Mouse (Mus musculus): ENCODE results near the gene Itpkb. TPM values are rescaled to one million over a fixed set of nuclear protein-coding genes. Genes with fewer than 3 reads are reported as not detected.
A peak's percentile ranks its signal among the peaks of the same experiment; 100 is the strongest.

Itpkb gene
- total RNA-seq, 2 experiments from 2014 or later: 43.3 to 46.1 TPM

DNA sequence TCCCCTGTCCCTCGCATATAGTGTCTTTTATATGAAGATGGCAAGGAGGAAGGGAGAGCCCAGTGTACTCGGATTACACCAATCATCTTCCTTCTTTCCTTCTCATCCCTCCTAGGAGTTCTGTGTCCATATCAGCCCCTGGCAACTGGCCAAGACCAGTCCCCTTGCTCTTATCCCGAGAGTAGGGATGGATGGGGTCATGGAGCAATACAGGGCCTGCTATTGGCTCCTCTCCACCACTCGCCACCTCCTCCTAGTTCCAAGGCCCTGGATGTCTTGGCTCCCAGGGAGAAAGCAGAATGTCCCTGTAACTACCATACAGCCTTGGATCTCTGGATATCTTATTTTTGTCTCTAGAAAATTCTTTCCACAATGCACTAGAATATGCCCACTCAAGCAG lies 84.8 kb downstream of the Itpkb start:
- DNase-seq (ENCODE audit: low spot score in 2 of 2): no peak

DNA sequence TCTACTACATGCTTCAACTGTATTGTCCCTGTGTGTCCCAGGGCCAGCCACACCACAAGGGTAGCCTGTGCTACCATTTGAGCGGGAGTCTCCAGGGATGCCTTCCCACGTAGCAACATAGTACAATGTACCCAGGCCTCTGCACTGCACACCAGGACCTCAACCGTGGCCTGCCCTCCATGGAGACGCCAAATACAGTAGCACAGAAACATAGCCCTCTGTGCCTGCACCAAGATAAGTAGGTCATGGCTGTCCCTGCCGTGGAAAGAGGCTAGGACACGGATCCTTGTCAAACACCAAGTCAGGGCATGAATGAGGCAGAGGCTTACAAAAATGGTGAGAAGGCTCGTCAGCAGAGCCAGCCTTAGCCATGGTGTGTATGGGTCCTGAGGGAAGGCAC lies 85.6 kb downstream of the Itpkb start:
- no peak for DNase-seq (ENCODE audit: low spot score in 2 of 2)

DNA sequence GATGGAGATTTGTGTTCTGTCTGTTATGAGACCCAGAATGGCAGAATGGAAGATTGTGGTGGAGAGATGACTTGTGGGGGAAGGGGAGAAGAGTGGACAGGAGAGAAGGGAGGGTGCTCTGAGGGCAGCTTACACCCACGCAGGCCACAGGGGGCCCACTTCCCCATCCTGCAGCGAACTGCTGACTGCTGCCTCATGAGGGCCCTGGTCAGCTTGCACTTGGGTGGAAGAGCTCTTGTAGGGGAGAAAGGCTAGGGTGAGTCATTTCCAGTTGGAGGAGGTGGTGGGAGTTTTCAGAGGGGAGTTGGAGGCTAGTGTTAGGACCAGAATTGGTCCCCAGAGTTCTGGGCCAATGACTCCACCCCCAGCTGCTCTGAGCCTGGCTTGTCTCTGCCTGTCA lies 86.8 kb downstream of the Itpkb start:
- DNase-seq (ENCODE audit: low spot score in 2 of 2): no peak

DNA sequence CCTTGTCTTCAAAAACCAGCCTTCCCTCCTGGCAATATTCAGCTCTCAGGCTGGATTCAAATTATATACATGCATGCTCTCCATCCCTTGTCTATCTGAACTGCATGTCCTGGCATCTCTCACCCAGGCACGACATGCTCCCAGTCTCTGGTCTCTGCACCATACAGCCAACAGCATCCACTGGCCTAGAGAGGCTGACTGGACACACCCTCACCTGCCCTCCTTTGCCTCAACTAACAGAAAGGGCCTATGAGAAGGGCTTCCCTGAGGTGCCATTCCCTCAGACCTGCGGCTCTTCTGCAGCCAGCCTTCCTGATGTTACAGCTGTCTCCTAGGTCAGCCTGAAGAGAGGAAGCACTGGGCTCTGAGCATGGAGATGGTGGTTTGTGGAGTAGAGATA lies 88.8 kb downstream of the Itpkb start:
- no peak for DNase-seq (ENCODE audit: low spot score in 2 of 2)

DNA sequence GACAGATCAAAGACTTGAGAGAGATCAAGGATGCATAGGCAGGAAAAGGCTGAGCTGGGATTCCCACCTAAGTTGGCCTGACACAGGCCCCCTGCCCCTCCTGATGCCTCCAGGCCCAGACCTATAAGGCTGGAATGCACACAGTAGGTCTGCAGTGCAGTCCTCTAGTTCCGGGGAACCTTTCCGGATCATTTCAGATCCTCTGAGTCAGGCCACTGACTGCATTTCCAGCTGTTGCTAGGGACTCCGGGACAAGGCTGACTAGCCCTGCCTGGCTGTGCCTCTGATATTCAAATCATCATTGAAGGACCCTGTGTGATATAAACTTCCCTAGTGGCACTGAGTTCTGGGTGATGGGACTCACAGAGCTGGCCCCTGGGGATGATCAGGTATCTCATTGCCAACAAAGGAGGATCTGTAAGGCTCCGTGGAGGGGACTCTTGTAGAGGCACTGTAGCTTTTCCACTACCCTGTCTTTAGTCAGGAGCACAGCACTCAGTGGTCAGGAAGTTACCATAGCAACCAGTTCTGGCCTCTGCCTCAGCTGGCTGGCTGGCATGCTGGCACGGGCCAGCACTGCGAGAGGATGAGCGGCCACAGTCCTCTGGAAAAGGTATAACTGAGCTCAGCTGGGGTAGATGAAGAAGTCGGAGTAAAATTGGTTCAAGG lies 90.3 kb downstream of the Itpkb start:
- DNase-seq (ENCODE audit: low spot score in 2 of 2): no peak

DNA sequence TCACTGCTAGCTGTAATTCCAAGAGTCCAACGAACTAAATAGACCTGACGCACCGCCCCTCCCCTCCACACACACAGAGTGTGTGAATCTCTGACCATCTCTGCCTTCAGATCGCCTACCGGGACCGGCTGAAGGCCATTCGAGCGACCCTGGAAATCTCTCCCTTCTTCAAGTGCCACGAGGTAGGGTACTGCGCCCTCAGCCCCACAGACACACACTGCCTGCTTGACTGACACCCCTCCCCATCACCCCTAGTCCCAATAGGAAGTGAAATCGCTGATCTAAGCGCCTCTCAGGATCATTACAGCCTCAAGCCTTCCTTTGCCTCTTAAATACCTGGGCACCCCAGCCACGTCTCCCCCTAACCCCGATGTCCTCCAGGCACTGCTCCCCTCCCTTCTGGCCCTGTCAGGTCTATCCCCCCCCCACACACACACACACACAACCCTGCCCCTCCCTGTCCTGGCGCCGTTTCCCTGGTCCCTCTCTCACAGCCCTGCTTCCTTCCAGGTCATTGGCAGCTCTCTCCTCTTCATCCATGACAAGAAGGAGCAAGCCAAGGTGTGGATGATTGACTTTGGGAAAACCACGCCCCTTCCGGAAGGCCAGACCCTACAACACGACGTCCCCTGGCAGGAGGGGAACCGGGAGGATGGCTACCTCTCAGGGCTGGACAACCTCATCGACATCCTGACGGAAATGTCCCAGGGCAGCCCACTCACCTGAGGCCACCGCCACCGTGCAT lies 91.1 kb downstream of the Itpkb start:
- DNase-seq (ENCODE audit: low spot score in 2 of 2): no peak

DNA sequence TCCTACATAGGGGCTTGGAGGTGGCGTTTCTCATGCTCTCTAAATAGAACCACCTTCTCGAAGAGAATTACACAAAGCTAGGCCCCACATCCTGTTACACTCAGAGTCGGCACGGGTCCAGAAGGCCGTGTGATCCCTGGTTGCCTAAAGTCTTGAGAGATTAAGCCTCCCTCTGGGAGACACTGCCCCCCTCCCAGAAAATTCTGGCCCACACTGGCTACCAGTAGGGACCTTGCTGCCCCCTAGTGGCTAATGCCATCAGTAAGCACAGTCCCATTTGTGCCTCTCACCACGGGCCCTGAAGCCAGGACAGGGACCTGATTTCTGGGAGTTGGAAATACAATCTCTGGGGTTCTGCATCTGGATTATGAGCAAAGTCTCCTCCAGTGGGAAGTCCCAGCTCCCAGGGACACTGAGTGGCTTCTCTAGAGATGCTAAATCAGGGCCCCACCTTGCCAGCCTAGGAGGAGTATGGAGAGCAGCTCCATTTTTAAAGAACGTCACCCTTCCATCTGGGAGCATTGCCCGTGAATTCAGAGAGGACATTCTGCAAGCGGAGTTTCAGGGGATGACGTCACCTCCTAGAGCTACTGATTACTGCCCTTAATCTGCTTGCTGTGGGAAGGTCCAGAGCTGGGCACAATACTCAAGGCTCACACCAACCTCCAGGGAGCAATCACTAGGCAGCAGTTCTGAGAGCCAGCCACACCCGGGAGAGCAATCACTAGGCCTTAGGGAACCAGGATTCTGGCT lies 92.0 kb downstream of the Itpkb start:
- DNase-seq (ENCODE audit: low spot score in 2 of 2): peak; percentile 53 to 79

DNA sequence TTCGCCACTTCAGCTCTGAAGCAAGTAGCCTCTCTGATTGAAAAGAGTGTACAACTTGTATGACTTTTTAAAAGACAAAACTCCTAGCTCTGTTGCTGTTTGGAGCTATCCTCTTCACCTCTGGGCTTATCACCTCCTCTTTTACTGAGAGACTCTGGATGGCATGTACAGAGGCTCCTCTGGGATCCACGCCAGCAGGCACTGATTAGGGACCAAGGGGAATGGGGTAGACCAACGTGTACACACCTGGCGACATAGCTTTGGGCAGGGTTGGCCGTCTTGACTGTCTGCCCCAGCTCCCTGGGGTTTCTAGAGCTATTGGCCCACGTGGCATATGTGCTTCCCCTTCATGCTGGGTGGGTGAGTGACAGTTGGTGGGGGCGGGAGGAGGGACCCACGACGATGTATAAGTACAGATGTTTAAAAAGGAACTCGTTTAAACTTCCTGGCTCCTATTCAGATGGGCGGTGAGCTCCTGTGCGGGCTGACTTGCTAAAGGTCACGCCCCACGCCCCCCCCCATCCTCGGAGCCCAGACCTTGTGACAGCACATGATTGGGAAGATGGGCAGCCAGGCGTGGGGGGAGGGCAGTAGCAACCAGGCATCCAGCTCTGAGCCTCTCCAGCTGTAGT lies 92.8 kb downstream of the Itpkb start:
- no peak for DNase-seq (ENCODE audit: low spot score in 2 of 2)

DNA sequence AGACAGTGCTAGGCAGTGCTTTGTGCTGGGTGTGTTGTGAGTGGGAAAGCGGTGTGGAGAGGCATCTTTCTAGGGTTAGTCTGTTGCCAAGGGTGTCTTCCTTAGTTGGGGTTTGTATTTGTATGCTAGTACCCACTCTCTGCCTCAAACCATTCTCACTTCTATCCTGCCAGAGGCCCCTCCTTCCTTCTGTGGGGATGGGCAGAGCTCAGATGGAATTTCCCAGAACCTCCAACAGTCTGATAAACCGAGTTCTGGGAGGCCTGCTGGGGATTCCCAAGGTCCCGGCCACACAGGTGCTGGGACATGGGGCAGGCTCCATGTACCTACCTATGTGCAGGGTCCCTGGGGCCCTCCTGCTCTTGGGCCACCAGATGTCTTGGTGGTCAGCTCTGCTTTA lies 93.6 kb downstream of the Itpkb start:
- no peak for DNase-seq (ENCODE audit: low spot score in 2 of 2)

DNA sequence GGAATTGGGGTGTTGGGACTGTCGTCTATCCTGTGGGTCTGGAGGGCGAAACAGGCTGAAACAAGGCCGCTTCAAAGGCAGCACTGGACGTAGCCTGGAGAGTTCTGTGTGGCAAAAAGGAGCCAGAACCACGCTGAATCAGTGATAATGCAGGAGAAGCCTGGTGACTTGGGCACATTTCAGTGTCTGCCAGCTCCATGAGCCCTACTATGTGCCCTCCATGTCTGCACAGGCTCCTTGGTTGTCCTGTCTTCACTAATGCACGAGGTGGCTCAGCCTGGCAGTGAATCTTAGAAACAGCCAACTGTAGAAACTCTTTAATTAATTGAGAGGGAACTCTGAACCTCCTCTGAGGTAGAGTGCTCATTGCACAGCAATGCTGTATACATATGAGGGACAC lies 96.1 kb downstream of the Itpkb start:
- DNase-seq (ENCODE audit: low spot score in 2 of 2): no peak

DNA sequence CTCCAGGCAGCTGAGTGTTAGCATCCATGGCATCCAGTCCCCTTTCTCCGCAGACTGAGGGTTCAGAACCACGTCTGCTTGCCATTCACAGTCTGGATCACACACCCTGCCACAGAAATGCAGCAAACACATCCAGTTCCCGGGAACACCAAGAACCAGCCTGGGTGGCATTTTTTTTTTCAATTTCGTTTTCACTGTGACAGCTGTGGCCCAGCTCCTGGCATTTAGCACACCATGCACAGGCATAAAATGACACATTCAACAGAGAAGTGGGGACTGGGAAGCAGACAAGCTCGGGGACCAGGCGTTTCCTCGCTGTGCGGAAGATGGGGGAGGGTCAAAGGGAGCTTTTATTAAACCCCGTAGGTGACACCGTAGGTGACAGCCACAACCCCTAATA lies 97.4 kb downstream of the Itpkb start:
- DNase-seq (ENCODE audit: low spot score in 2 of 2): no peak

DNA sequence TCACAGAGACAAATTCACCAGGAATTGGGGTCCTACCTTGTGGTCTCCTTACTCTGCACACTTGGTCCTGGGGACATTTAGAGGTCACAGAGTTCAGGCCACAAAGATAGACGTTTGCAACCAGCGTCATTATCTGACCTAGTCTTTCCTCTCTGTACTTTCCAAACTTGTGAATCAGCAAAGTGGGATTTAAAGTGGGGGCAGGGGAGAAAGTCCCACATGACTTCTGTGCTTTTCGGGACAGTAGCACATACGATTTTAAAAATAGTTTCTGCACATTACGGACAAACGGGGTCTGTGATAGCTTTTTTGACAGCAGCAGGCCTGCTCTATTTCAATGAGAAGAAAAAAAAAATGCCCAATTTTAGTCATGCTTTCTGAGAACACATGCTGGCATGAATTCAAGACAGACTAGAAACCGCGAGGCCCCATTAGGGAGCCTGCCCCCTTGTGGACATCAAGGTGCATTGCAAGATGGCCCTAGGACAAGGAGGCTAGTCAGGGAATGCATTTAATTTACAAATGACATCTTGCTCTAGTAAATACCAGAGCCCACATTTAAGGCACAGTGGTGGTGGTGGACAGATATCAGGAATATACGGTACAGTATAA lies 97.9 kb downstream of the Itpkb start:
- peak in 1 of 2 experiments; percentile 59 for DNase-seq (ENCODE audit: low spot score in 2 of 2)

DNA sequence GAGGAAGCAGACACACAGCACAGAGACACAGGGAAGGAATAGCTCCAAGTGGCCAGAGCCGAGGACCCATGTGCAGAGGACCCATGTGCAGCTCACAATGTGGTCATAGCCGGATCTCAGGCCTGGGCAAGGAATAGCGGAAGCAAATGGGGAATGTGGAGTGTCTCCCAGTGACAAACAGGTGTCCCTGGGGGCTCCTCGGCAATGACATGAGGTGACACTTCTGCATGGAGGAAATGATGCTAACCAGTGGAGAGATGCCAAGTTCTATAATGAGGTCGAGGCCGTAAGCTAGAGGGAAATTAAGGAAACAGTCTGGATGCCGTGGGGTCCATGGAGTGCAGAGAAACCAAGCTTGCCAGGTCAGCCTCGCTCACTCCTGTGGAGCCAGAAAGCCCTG lies 98.6 kb downstream of the Itpkb start:
- DNase-seq (ENCODE audit: low spot score in 2 of 2): no peak

DNA sequence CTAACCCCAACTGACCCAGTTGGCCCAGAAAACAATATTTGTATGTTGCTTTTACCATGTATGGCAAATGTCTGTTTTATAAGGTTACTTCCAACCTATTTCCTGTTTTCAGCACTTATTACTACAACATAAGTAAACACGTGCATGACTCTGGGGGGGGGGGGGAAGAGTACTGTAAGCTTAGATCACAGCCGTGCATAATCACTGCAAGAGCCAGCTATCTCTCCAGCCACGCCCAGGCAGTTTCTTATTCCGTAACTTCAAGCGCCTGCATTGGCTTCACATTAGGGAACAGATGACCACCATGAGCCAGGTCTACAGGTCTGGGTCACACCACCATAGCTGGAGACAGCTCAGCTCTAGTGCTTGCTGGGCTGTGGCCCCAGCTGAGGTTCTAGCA lies 99.5 kb downstream of the Itpkb start:
- no peak for DNase-seq (ENCODE audit: low spot score in 2 of 2)

DNA sequence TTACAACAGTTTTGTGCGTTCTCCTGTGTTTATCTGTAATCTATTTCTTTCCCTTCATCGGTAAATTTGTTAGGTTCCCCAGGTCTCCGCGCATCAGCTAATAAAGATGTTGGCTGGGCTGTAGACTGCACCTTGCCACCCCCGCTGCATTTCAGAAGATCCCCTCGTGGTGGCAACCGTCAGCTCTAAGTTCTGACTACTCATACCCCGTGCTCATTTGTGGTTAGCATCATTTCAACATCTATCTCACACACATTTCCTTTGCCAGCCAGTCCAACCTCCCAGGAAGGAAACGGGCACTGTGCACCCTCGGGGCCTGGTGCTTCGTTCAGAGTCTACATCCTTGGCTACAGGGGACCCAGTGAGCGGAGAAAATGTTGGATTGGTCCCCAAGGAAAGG lies 101.5 kb downstream of the Itpkb start:
- no peak for DNase-seq (ENCODE audit: low spot score in 2 of 2)

DNA sequence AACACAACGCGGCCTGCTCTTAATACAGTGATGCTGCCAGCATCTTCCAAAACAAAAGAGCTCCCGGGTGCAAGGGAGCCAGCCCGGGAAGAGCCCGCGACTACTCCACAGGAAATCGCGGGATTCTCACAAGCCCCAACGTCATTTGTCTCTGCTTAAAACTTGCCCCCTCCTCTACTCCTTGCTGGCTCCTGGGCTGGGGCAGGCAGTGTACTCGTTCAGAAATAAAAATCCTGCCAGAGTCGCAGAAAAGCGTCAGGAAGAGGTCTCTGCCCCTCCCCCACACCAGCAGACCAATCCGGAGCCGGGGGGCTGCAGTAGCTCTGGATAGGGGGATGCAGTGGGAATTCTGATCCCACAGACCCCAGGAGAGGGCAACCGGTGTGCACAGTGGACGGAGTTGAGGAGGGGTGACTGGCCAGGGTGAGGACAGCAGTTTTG lies 102.8 kb downstream of the Itpkb start:
- DNase-seq (ENCODE audit: low spot score in 2 of 2): no peak

DNA sequence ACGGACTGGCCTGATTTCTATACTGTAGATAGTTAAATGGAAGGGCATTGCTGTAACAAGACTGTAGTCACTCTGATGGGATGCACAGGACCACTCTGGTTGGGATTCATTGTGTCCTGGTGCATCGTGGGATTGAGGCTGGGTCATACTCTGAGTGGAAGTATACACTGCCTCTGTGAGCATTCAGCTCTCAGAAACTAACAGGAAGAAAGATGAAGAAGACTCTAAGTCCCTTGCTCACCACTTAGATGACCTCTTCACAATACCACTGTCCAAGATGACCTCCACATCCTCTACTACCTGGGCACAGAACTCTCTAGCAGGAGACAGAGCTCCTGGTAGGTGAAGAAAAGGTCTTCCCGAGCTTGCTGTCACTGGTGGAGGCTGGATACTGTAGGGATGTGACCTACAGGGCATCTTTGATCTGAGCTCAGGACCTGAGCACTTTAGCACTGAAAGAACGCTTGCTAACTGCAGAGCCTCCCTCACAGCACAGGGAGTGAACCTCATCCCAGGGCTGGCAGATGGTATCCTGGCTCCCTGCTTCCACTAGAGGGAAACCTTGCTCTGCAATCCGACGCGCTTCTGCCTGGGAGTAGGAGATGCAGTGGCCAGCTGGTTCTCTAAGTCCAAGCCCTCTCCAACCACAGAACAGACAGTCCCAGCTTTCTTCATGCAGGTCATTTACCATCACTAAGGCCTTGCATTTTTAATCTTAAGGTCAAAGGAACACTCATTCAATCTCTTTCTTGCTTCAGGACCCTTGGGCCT lies 103.7 kb downstream of the Itpkb start:
- DNase-seq (ENCODE audit: low spot score in 2 of 2): peak in 1 of 2 experiments; percentile 62

DNA sequence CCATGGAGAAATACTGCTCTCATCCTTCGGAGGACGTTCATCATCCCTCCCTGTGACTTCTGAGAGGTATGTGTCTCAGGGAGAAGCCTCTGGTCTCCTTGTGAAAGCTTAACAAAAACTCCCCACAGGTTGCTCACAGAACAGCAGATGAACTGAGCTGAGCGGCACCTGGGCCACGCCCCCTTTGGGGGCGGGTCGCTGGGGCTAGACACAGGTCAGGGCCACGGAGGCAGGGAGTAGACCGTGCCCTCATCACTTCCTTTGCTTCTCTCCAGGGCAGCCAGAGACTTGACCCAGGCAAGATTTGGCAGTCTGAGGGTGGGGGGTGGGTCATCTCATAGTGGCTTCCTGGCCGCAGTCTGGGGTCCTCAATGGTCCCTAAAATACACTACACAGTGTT lies 104.6 kb downstream of the Itpkb start:
- DNase-seq (ENCODE audit: low spot score in 2 of 2): no peak

DNA sequence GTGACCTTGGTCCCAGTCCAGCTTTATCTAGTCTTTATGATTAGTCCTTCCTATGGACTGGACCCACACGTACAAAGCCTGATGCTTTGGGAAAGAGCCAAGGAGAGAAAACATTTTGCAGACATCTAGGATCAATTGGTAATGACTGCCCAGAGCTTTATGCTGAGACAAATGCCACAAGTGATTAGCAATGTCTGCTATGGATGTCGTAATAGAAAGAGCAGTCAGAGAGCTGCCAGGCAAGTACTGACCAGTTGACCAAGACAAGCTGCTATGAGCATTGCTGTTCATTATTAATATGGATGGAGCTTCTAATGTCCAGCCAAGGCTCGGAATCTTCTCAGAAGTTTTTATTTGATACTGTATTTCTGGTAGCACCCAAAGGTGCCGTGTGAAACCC lies 109.2 kb downstream of the Itpkb start:
- no peak for DNase-seq (ENCODE audit: low spot score in 2 of 2)

DNA sequence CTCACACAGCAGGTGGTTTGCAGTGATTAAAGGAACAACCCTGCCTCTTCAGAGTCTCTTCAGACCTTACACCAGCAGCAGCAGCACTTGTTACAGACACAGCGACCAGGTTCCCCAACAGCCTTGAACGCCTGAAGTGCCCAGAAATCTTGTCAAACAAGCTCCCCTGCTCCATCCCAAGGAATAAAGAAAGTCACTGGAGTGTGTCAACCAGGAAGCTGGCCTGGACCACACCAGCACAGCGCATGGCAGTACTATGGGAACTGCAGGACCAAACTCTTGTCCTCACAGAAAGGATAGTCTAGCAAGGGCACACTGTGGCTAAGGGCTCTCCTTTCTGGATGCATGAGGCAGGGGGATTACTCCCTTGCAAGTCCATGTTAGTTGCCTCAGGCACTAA lies 114.1 kb downstream of the Itpkb start:
- no peak for DNase-seq (ENCODE audit: low spot score in 2 of 2)

DNA sequence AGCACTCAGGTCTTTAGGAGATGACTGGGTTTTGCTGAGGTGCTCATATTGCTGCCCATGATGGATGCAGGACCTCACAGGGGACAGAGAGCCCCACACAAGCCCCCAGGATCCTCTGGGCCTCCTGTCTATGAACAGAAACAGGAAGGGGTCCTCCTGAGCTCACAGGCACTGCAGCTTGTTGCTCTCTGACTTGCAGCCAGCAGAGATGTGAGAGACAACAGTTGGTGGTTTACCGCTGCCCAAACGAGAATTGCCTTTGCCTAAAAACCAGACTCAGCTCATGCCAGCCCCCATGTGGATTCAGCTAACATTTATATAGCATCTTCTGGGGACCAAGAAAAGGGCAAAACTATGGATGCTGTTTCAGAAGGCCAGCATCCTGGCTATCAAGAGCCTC lies 119.4 kb downstream of the Itpkb start:
- no peak for DNase-seq (ENCODE audit: low spot score in 2 of 2)
